Mouse (Mus musculus): ENCODE data around the gene Fbn1.

Gene Fbn1

GRCm38 (mm10) chr2:125394428-125395101 lies 113.2 kb downstream of the Fbn1 start:
- in situ Hi-C loops (cut with MboI, MseI): no loop called here

GRCm38 (mm10) chr2:125391582-125391981 lies 116.2 kb downstream of the Fbn1 start:
- in situ Hi-C loops (cut with MboI, MseI): no loop called here

DNA sequence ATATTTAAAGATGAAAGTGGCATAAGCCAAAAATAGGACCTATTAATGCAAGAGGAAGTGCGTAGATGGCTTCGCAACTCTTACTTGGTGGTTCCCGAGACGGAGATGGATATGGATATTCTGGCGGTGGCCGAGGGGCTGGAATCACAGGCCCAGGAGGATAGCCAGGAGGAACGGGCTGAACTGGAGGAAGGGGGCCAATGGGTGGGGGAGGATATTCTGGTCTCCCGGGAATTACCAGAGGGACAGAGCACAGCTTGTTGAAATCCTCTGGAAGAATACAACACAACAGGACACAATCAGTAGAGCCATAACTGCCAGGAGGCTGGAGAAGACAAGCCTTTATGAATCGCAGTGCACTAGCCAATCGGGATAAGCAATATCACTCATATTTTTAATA lies 118.0 kb downstream of the Fbn1 start:
- in situ Hi-C loops (cut with MboI, MseI): no loop called here

DNA sequence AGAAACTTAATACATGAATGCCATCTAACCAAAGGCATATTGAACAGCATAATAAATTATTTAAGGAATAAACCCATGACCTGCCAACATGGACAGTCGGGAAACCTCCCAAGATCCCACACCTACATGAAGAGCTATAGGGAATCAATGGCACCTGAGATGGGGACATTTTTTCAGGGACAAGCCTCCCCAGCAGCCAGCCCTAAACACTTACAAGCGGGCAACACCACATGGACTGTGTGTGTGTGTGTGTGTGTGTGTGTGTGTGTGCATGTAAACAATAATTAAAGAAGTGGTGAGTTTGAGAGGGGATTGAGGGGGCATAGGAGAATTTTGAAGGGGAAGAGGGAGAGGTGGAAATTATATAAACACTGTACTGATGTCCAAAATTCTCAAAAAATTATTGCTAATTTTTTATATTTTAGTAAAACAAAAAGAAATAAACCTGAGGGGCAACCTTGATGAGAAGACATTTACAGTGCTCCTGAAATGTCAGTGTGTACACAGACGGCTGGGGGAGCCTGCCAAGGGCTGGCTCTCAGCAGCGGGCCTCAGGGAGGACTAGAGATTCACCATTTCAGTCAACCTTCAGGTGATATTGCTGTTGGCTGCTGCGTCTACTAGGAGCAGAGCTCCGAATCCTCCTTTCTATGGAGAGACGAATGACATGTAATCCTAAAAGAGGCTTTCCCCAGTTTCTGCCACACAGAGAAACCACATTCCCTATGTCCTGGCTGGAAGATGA lies 121.4 kb downstream of the Fbn1 start:
- in situ Hi-C loops (cut with MboI, MseI): no loop called here

DNA sequence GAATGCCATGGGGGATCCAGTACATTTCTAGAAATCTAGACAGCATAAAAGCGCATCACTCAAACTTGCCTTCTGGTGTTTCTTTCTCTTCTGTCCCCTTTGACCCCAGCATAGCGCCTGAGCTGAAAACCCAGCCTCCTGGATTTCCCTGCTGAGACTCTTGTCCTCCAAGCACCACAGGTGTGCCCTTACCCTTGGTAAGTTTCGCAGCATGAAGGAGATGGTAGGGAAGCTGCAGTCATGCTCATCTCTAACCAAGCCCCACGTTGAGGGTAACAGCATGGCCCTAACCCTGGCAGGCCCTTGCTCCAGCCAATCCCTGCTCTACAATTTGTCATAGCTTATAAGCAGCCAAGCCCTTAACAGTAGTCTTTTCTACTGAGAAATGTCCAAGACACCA lies 122.9 kb downstream of the Fbn1 start:
- in situ Hi-C loops (cut with MboI, MseI): no loop called here

GRCm38 (mm10) chr2:125384415-125384814 lies 123.4 kb downstream of the Fbn1 start:
- in situ Hi-C loops (cut with MboI, MseI): no loop called here

DNA sequence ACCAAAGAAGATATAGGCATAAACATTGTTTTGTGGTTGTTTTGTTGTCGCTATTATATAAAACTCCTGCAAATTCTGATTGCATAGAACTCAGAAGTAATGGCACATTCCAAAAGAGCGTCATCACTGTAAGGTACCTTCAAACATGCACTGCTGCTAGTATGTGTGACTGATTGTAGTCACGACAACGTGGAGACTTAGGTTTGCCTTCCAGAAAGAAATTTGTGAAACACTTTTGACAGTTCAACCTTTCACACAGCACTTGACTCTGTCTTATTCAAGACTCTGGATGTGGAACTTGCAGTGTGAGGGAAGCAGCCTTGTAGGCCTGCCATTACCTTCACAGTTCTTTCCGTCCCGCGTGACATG lies 124.5 kb downstream of the Fbn1 start:
- in situ Hi-C loops (cut with MboI, MseI): no loop called here

DNA sequence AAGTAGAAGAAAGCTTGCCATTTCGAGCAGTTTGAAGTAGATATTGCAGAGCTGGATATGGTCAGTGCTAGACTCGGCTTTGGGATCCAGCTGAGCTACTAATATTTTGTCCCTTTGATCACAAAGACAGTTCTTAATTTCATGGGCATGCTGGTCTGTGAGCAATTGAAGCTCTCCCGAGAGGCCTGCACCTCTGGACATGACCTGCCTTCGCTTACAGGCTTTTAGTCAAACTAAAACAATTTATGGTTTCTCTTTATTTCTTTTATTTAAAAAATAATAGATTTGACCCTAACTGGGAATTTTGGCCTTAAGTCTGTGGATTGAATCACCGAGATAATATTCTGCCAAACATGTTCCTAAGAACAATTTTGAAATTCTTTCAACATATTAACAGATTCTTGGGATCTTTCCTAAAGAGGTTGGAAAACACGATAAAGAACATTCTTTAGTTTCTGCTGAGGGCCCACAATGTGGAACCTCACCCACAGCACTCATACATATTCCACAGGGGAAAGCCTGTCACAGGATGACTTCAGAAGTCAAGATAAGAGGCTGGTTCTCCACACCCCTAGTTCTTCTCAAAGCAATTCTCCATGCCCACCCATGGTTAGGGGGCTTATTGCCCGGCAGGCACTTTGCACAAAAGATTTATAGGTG lies 125.0 kb downstream of the Fbn1 start:
- in situ Hi-C loops (cut with MboI, MseI): no loop called here

- in situ Hi-C loops (cut with MboI, MseI): no loop called here
Observed at GRCm38 (mm10) chr2:125380086-125380485, 127.7 kb downstream of the Fbn1 start.

GRCm38 (mm10) chr2:125379206-125379605 lies 128.6 kb downstream of the Fbn1 start:
- in situ Hi-C loops (cut with MboI, MseI): no loop called here

DNA sequence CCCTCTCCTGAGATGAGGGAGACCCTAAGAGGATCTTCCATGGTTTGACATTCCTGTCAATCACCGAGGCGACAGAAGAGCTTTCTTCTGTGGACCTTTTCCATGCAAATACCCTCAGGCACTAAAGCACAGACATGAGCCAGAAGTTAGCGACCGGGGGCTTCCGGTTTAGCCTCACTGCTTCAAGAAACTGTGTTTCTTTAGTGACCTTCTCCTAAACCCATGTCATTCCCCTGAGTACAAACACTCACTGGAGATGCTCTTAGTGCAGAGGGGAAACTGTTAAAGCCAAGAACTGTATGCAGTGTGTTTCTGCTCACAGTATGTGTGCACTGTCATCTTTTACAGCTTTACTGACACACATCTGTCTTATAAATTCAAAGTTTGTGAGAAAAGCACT lies 131.9 kb downstream of the Fbn1 start:
- in situ Hi-C loops (cut with MboI, MseI): no loop called here

DNA sequence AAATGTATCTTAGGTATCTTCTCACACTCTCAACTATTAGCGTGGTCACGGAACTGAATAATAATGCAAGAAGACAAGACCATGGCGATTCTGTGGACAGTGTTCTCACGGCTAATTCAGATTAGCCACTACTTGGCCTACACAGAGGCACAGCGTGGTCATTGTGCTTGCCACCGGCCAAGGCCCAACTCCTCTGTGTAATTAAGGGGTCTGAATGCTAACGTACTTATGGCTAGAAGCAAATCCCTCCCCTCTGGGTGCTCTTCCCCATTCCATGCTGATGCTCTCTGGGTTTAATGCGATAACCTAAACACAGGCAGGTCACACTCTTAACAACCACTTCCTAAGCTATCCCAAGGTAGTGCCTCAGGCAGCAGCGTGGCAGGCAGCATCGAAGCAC lies 132.5 kb downstream of the Fbn1 start:
- in situ Hi-C loops (cut with MboI, MseI): no loop called here

GRCm38 (mm10) chr2:125369666-125370065 lies 138.1 kb downstream of the Fbn1 start:
- in situ Hi-C loops (cut with MboI, MseI): no loop called here

GRCm38 (mm10) chr2:125368616-125369015 lies 139.2 kb downstream of the Fbn1 start:
- in situ Hi-C loops (cut with MboI, MseI): no loop called here

DNA sequence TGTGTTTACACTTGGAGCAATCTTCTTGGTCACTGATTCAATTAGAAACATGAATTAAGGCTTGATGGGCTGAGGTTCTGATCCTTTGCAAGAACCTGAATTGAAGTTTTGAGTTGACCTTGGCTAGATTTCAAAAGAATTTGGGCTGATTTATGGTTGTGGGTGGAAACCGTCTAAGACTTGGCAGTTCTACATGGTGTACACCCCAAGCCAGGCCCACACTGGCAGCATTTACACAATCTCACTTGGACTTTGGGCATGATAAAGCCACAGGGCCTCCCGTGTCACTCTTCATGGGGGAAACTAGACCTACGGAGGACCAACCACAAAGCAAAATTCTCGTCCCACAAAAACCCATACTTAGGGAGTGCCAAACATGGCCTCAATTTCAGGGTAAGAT lies 146.1 kb downstream of the Fbn1 start:
- in situ Hi-C loops (cut with MboI, MseI): no loop called here

DNA sequence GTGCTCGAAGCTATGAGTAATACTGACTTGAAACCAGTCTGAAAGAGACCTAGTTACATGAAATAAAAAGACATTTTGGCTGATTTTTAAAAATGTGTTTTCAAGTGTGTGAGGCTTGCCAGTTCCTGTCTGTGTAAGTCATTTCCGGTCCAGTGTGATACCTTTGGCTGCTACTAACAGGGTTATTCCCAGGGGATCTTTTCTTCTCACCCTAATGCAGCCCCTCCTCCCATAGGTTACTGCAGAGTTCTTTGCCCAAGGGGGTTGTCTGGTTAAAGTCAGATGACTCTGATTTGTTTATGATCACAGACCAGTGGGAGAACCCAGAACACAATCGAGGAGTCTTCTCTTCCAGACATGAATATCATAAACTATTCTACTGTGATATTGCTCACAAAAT lies 151.3 kb downstream of the Fbn1 start:
- in situ Hi-C loops (cut with MboI, MseI): no loop called here

- in situ Hi-C loops (cut with MboI, MseI): no loop called here
Observed at GRCm38 (mm10) chr2:125356068-125356467, 151.7 kb downstream of the Fbn1 start.

GRCm38 (mm10) chr2:125355216-125355971 lies 152.4 kb downstream of the Fbn1 start:
- in situ Hi-C loops (cut with MboI, MseI): no loop called here

- in situ Hi-C loops (cut with MboI, MseI): no loop called here
Observed at GRCm38 (mm10) chr2:125354587-125354986, 153.2 kb downstream of the Fbn1 start.

- in situ Hi-C loops (cut with MboI, MseI): loop anchor here in 1 of 2 experiments (10.0 kb wide), 1 partner anchor 1176 kb away; no protein-coding TSS in a partner anchor
Observed at GRCm38 (mm10) chr2:125349144-125349543, 158.6 kb downstream of the Fbn1 start.

GRCm38 (mm10) chr2:125342181-125342950 lies 165.4 kb downstream of the Fbn1 start:
- in situ Hi-C loops (cut with MboI, MseI): loop anchor here in 1 of 2 experiments (10.0 kb wide), 1 partner anchor 1182 kb away; no protein-coding TSS in a partner anchor

Data from T-helper 17 cell (primary cell).